Mouse (Mus musculus) left cerebral cortex, postnatal 14 days (tissue): ENCODE results near the gene Taar7e. TPM values are rescaled to one million over a fixed set of nuclear protein-coding genes. Genes with fewer than 3 reads are reported as not detected.
A peak's percentile ranks its signal among the peaks of the same experiment; 100 is the strongest.
"Not testable (repeated sequence)": the region's sequence is repeated elsewhere in the genome, so short reads cannot be mapped to it uniquely, and the experiment has no call there.

Source experiments
- DNase-seq, 2 experiments: peaks; one replicate each; pipeline ENCODE4 v3.0.0; 2021 to 2022; ENCODE audit warnings: low spot score in 2 of 2, mixed read lengths in 1 of 2
- intact Hi-C: fragments of 180-260 bp; cut with DNase I; formaldehyde crosslinking; loops from one replicate; pipeline ENCODE4 v1.15.1; 2025
- long read RNA-seq, 2 experiments: library from polyadenylated mRNA; stranded (forward); transcript quantifications; one replicate each; pipeline ENCODE4 v2.0.0; 2021
- total RNA-seq, 2 experiments: library from RNA; stranded (reverse); gene quantifications; 2 replicates each; pipeline ENCODE4 v1.2.3; 2021

Gene Taar7e
- not detected for total RNA-seq
- long read RNA-seq, experiment 1, result 0 reads
- long read RNA-seq, experiment 2, result 0 reads

DNA sequence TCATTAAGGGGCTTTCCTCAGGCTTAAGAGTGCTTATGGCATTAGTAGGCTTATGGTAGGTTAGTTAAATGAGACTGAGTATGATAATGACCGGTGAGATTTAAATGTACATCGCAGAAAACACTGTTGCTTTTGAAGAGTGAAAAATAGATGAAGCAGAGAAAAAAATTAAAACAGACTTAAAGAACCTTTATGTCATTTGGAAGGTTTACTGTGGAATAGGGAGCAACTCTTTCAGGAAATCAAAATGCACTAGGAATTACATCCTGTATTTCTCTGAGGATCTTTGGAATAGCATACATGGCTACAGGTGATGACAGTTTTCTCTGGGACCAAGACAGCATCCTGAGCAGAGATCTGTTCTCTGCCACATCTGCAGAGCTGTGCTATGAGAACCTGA lies at the start of gene Taar7e:
Gene Taar7e, plus strand, starts transcription at position 301 of the 400 bp plus-strand sequence.
- DNase-seq, result no peak
- intact Hi-C loops, result no loop called here

DNA sequence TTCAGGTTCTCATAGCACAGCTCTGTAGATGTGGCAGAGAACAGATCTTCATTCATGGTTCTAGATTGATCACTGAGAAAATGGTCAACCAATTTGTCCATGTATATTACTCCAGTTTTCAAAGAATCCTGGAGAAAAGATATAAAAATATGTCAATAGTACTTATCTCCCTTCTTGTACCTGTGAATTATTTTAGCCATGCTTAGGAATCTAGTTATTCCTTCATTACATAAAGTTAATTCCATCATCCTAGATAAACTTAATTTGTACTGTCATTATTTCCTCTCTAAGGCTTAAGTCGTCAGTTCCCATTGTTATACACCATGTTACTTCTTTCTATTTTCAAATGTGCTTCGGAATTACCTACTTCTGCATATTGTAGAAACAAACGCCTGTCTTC lies 44.0 kb upstream of the Taar7e start, which contains the start of gene Taar7a:
Gene Taar7a, minus strand, starts transcription at position 101 of the 400 bp plus-strand sequence.
- DNase-seq, result no peak
- intact Hi-C loops, result no loop called here

DNA sequence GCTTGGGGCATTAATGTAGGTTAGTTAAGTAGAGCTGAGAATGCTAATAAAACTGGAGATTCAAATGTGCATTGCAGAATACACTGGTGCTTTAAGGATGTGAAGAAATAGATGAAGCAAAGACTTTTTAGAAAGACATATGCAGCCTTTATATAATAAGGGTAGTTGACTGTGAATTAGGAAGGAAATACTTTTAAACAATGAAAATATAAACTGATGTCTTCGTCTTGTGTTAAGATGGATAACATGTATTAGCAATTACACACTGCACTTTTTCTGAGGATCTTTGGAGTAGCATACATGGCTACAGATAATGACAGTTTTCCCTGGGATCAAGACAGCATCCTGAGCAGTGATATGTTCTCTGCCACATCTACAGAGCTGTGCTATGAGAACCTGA lies 37.8 kb upstream of the Taar7e start, which contains the start of gene Taar7b:
Gene Taar7b, plus strand, starts transcription at position 301 of the 400 bp plus-strand sequence.
- intact Hi-C loops, result no loop called here

DNA sequence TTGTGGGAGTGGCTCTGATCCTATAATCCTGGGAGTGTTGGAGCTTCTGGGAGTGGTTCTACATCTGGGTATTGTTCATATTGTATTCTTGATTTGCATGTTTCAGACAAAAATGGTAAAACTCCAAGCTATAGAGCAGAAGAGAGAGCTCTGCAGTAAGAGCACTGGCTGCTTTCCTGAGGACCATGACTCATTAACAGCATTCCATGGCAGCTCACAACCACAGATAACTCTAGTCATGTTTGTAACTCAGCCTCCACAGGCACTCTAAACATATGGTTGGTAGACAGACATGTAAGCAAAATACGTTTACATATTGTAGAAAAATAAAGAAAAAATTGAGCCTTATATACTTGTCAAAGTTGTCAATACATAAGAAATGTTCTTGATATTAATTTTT lies 31.0 kb upstream of the Taar7e start:
- intact Hi-C loops, result no loop called here
- no peak for DNase-seq

More for the DNA sequence above, 37.8 kb upstream of the Taar7e start, which contains the start of gene Taar7b:
- no peak for DNase-seq

DNA sequence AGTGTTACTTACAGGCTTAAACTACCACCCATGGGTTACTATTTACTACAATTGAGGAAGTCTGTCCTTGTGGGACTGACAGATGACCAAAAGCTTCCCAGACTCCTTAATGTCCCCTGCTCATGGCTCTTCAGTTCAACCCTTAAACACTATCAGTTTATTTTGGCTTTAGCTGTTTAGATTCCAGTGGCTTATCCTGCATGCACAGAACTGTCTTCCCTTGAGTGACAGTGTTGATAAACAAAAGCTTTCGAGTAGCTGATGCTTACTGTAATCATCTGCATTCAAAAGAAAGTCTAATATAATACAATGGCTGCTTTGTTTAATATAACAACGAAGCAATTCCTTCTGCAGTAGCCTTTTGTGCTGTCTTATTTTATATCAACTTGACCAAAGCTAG lies 30.4 kb upstream of the Taar7e start:
- intact Hi-C loops, result no loop called here
- no peak for DNase-seq

DNA sequence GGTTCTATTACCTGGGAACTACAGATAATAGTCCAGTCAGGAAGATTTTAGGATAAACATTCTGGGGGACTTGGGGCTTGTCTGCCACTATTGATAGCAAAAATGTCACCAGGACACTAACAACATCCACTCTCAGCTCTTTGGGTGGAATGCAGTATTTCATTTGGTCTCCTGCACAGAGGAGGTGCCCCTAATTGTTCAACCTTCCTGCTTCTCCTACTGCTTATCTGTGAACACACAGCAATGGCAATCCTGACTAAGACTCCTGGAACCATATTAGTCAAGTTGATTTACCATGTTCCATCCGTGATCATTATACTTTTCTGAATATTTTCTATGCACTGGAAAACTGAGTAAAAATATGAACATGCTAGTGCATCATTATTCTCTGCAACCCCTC lies 29.3 kb upstream of the Taar7e start:
- intact Hi-C loops, result no loop called here
- no peak for DNase-seq

DNA sequence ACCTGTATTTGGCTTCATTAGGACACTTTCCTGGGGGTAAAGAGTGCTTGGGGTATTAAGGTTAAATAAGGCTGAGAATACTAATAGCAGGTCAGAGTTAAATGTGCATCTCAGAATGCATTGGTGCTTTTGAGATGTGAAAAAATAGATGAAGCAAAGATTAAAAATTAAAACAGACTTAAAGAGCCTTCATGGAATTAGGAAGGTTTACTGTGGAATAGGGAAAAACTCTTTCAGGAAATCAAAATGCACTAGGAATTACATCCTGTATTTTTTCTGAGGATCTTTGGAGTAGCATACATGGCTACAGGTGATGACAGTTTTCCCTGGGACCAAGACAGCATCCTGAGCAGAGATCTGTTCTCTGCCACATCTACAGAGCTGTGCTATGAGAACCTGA lies 10.5 kb upstream of the Taar7e start, which contains the start of gene Taar7d:
Gene Taar7d, plus strand, starts transcription at position 301 of the 400 bp plus-strand sequence.
- intact Hi-C loops, result no loop called here
- no peak for DNase-seq

DNA sequence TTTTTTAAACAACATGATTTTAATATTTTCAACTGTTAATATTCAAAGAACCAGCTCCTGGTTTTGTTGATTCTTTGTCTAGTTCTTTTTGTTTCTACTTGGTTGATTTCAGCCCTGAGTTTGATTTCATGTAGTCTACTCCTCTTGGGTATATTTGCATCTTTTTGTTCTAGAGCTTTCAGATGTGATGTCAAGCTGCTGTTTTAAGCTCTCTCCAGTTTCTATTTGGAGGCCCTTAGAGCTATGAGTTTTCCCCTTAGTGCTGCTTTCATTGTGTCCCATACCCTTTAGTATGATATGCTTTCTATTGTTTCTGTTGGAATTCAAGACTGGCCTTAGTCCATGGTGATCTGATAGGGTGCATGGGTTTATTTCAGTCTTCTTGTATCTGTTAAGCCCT lies 6.1 kb upstream of the Taar7e start:
- intact Hi-C loops, result no loop called here
- no peak for DNase-seq

DNA sequence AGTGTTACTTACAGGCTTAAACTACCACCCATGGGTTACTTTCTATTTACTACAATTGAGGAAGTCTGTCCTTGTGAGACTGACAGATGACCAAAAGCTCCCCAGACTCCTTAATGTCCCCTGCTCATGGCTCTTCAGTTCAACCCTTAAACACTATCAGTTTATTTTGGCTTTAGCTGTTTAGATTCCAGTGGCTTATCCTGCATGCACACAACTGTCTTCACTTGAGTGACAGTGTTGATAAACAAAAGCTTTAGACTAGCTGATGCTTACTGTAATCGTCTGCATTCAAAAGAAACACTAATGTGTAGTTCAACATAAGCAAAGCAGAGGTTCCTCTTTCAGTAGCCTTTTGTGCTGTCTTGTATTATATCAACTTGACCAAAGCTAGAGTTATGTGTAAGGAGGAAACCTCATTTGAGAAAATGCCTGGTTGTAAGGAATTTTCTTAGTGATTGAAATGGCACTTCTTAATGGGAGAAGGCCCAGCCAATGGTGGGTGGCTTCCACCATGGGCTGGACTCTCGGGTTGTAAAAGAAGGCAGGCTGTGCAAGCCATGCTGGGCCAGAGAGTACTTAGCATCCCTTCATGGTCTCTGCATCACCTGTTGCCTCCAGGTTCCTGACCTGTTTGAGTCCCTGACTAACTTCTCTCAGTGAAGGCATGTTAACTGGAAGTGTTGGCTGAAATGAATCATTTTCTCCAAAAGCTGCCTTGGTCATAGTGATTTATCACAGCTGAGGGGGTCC lies 2.9 kb downstream of the Taar7e start:
- intact Hi-C loops, result no loop called here
- DNase-seq, result no peak

DNA sequence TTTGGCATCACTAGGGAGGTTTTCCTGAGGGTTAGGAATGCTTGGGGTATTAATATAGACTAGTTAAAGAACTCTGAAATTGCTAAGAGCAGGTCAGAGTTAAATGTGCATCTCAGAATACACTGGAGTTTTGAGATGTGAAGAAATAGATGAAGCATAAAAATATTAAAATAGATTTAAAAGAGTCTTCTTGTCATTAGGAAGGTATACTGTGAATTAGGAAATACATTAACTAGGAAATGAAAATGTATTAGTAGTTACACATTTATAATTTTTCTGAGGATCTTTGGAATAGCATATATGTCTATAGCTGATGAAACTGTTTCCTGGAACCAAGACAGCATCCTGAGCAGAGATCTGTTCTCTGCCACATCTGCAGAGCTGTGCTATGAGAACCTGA lies 11.8 kb downstream of the Taar7e start, which contains the start of gene Taar7f:
Gene Taar7f, plus strand, starts transcription at position 301 of the 400 bp plus-strand sequence.
- intact Hi-C loops, result no loop called here
- DNase-seq, result no peak

DNA sequence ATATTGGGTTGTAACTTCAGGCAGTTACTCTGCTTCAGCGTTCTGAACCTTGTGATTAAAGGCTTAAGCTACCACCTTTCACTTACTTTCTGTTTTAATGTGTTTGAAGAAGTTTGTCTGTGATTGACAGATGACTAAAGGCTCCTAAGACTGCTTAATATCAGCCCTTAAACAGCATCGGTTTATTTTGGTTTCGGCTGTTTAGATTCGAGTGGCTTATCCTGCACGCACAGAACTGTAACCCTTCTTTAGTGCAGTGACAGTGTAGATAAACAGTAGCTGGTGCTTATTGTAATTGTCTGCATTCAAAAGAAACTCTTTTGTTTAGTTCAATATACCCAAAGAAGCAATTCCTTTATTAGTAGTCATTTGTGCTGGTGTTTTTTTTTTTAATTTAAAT lies 14.6 kb downstream of the Taar7e start:
- intact Hi-C loops, result no loop called here
- DNase-seq, result no peak

DNA sequence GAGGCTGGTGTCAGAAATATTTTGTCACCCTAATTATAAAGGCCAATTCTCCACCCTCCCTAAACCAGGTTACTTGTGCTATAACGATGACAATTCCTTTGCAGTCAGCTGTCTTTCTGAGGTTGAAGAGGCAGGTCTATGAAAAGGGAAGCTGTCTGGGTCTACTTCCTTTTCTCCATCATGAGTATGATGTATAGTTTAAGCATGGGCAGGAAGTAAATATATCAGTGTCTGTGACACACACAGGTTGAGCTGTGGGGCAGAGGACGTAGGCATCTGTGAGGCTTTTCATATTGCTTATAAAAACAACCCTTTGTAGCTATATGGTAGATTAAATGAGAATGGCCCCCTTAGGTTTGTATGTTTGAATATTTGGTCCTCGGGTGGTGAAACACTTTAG lies 21.6 kb downstream of the Taar7e start:
- no peak for DNase-seq
- intact Hi-C loops, result no loop called here

DNA sequence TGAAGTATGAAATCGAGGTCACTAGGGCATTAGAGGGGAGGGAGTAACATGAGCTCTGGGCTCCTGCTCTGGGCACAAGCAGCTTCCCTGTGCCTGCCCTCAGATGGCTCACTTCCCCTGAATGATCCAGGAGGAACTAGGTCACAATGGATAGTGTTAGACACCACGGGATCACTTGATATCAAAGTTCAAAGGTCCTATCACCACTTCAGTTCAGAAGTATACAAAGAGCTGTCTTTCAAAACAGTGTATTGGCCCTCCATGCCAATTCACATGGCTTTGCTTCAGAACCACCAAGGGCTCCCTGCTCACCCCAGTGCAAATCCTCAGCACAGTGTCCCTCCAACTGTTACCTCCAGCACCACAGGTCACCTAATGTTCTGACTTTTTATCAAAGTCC lies 37.3 kb downstream of the Taar7e start:
- DNase-seq, intact Hi-C loops: not testable (repeated sequence)

DNA sequence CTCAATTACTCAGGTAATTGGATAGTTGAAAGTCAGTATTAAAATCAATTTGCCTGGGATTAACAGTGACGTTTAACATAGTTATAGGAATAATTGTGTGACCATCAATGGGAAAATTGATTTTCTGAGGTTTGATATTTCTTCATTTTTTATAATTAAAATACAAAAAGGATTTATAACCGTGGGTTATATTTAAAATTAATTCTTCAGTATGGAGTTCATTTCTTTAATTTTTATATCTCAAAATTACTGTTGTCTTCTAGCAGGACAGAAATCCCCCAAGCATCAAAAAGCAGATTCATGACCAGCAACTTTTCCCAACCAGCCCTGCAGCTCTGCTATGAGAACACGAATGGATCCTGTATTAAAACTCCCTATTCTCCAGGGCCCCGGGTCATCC lies 38.8 kb downstream of the Taar7e start, which contains the start of gene Taar8a:
Gene Taar8a, plus strand, starts transcription at position 301 of the 400 bp plus-strand sequence.
- intact Hi-C loops, DNase-seq: not testable (repeated sequence)

DNA sequence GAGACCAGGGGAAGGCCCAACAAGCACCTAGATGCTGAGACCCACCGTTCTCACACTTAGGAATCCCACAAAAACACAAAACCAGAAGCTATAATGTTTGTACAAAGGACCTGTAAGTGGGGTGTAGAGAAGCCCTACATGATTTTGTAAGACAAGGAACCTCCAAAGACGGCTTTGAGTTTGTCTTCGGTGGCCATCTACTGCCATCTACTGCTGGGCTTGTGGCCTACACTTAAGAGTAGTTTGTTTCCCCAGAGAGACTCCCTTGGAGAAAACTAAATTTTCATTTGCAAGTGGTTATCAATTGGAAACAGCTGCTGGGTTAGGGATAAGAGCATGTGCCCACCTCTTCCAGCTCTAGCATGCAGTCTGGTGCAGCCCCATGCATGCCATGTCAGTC lies 42.8 kb downstream of the Taar7e start:
- intact Hi-C loops, result no loop called here

DNA sequence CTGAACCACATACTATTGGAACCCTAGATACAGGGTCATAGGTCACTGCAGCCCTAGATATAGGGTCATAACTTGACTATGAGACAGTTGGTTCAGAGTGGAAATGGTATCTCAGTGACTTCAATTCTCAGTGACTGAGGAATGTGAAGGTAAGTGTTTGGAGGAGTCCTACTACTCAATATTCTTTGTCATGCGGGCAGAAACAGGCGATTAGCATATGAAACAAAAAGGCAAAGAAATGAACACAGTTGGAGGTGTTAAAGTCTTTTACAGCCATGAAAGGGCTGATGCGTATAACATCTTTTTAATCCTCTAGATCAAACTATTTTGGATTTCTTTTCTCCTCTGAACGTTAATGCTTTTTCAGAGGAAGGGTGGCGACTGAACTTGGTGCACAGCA lies 48.5 kb downstream of the Taar7e start:
- intact Hi-C loops, result no loop called here
- no peak for DNase-seq

More for the DNA sequence above, 42.8 kb downstream of the Taar7e start:
- peak; percentile 61 to 70 for DNase-seq

DNA sequence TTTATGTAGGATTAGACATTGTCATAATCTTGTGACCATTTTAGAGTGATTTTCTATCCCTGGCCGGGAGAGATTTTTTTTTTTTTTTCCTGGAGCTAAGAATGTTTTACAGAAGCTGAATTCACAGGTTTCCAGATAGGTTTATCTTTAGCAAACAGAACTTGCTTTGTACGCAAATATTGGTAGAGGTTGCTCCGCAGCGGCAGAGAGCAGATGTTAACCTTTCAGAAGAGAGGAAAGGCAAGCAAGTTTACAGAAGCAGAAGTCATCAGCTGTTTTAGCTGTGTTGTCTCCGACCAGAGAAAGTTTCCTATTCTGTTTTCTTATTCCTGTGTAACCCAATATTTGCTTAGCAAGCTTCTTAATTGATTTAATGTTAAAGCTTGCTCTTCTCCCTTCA lies 49.1 kb downstream of the Taar7e start:
- intact Hi-C loops, result no loop called here
- DNase-seq, result no peak

DNA sequence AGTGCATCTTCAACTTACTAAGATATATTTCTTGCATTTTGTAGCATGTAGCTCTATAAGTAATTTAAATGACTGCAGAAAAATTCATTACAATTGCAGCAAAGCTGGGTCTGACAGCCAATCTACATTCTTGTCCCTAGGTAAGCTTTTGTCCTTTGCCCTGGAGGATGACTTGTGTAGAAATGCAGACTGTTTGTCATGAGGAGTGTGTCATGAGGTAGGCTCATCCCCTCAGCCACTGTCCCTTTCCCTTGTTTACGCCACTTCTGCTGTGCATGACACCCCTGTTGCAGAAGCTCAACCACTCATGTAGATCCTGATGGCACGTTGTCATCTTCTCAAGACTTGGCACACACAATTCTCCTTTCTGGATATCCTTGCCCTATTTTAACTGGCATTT lies 49.8 kb downstream of the Taar7e start:
- intact Hi-C loops, result no loop called here
- DNase-seq, result no peak
